Mouse (Mus musculus): ENCODE results near the gene Wdr25. TPM values are rescaled to one million over a fixed set of nuclear protein-coding genes. Genes with fewer than 3 reads are reported as not detected.
A peak's percentile ranks its signal among the peaks of the same experiment; 100 is the strongest.

The Wdr25 gene
- polyA plus RNA-seq, 1 experiment from 2014 or later, result 3.7 TPM

DNA sequence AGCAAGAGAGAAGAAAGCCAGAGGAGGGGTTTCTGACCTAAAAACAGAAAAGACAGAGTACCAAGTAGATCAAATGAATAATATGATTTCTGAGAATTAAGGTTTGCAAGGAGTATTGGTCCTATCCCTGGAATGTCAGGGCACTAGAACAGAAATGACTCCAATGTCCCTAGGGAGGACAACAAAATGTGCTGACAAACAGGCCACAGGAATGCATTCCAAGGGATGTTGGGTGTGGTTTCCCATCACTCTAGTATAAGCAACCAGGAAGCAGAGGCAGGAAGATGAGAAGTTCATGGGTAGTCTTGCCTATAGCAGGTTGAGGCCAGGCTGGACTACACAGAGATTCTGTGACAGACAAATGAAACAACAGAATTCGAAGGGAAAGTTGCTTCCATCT, 7.5 kb upstream of the Wdr25 start:
- no peak overlapping the region for H3K4me3 ChIP-seq (ENCODE audit: low read depth, low read length)
- H3K27ac ChIP-seq (ENCODE audit: low read depth, low read length), result no peak overlapping the region
- no peak overlapping the region for H3K9ac ChIP-seq (ENCODE audit: low read length)
- H3K4me1 ChIP-seq (ENCODE audit: control insufficient read depth, insufficient read depth, low read length), result no peaks in the 10 kb centered on the region
- peaks cover 86% of the 10 kb centered on the region for H3K36me3 ChIP-seq (ENCODE audit: control insufficient read depth, insufficient read depth, low read length)
- DNase-seq (ENCODE audit: low spot score) (no peak), ATAC-seq (no peak)
- no peaks in the 10 kb centered on the region for H3K27me3 ChIP-seq (replicated peaks; ENCODE audit: control insufficient read depth, insufficient read depth, low read length)
- H3K4me2 ChIP-seq (ENCODE audit: low read length), result no peak overlapping the region
- no peaks in the 10 kb centered on the region for H3K9me3 ChIP-seq (replicated peaks; ENCODE audit: control insufficient read depth, low read length)
- 82% methylated on average over 1 of the region's 1 CpGs for WGBS

- WGBS, result 96% methylated on average over 4 of the region's 4 CpGs
- Histone ChIP-seq H3K27ac (ENCODE audit: low read depth, low read length) (no peak overlapping the region), H3K27me3 (replicated peaks; ENCODE audit: control insufficient read depth, insufficient read depth, low read length) (no peaks in the 10 kb centered on the region), H3K4me2 (ENCODE audit: low read length) (no peak overlapping the region), H3K9me3 (replicated peaks; ENCODE audit: control insufficient read depth, low read length) (no peaks in the 10 kb centered on the region), H3K4me1 (ENCODE audit: control insufficient read depth, insufficient read depth, low read length) (no peaks in the 10 kb centered on the region), H3K4me3 (ENCODE audit: low read depth, low read length) (no peak overlapping the region), H3K36me3 (ENCODE audit: control insufficient read depth, insufficient read depth, low read length) (peaks cover 82% of the 10 kb centered on the region), H3K9ac (ENCODE audit: low read length) (no peak overlapping the region)
- DNase-seq (ENCODE audit: low spot score) (no peak), ATAC-seq (no peak)
Observed at GRCm38 (mm10) chr12:108887077-108887476, 6.4 kb upstream of the Wdr25 start.

- Histone ChIP-seq H3K9me3 (replicated peaks; ENCODE audit: control insufficient read depth, low read length) (no peaks in the 10 kb centered on the region), H3K4me3 (ENCODE audit: low read depth, low read length) (no peak overlapping the region), H3K4me1 (ENCODE audit: control insufficient read depth, insufficient read depth, low read length) (peaks cover 7% of the 10 kb centered on the region), H3K9ac (ENCODE audit: low read length) (no peak overlapping the region), H3K36me3 (ENCODE audit: control insufficient read depth, insufficient read depth, low read length) (peaks cover 67% of the 10 kb centered on the region), H3K27me3 (replicated peaks; ENCODE audit: control insufficient read depth, insufficient read depth, low read length) (no peaks in the 10 kb centered on the region), H3K4me2 (ENCODE audit: low read length) (no peak overlapping the region), H3K27ac (ENCODE audit: low read depth, low read length) (no peak overlapping the region)
- DNase-seq (ENCODE audit: low spot score) (no peak), ATAC-seq (no peak)
- 88% methylated on average over 4 of the region's 4 CpGs for WGBS
Observed at GRCm38 (mm10) chr12:108888632-108889031, 4.8 kb upstream of the Wdr25 start.

GRCm38 (mm10) chr12:108893715-108894431, 442 bp downstream of the Wdr25 start, which contains the start of gene Wars:
Gene Wars (minus strand): TSS chr12:108894174.
- H3K36me3 ChIP-seq (ENCODE audit: control insufficient read depth, insufficient read depth, low read length), result peaks cover 16% of the 10 kb centered on the region; the same call in 1 of the 2 replicates
- under 1% methylated on average over 58 of the region's 58 CpGs for WGBS
- peak; percentile 100 for ATAC-seq

DNA sequence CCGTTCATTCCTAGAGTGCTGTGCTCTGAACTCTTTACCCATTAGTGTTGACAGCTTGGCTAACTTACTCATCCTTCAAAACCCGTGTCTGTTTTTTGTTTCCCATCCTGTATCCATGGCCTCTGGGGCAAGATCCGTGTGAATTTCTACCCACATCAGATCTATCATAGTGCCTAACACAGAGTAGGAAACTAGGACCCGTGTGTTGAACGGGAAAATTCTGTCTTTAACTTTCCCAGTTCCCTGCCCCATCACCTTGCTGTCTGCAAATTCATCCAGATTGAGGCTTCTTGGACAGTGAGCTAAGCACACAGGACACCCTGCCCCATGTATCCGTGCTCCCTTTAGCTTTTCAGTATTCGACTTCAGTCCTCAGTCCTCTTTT, 993 bp downstream of the Wdr25 start:
- Histone ChIP-seq H3K27ac (ENCODE audit: low read depth, low read length) (no peak overlapping the region), H3K4me1 (ENCODE audit: control insufficient read depth, insufficient read depth, low read length) (peaks cover 11% of the 10 kb centered on the region)
- 4% methylated on average over 7 of the region's 7 CpGs for WGBS

More at GRCm38 (mm10) chr12:108893715-108894431, 442 bp downstream of the Wdr25 start, which contains the start of gene Wars:
- Histone ChIP-seq H3K4me2 (ENCODE audit: low read length) (peak within 1 kb of the TSS; percentile 93), H3K27me3 (replicated peaks; ENCODE audit: control insufficient read depth, insufficient read depth, low read length) (no peaks in the 10 kb centered on the region), H3K27ac (ENCODE audit: low read depth, low read length) (no peak within 1 kb of the TSS), H3K4me3 (ENCODE audit: low read depth, low read length) (peak within 1 kb of the TSS; percentile 66), H3K9me3 (replicated peaks; ENCODE audit: control insufficient read depth, low read length) (no peaks in the 10 kb centered on the region), H3K4me1 (ENCODE audit: control insufficient read depth, insufficient read depth, low read length) (peaks cover 11% of the 10 kb centered on the region), H3K9ac (ENCODE audit: low read length) (peak within 1 kb of the TSS; percentile 73)
- peak; percentile 97 for DNase-seq (ENCODE audit: low spot score)

DNA sequence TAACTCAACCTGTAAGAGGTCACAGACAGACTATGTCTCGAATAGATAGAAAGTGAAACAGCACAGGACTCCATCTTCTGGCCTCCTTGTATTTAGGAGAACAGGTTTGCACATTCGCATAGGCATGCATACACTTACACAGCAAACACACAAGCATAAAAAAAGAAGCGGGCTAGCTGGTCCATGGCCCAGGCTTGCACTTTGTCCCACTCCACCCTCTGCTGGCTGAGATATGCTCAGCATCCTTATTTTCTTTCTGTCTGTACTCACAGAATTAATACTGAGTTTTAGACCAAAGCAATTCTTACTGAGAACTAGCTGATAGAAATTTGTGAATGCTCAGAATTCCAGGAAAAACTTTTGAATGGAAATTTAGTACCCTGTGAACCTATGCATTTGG, 2.6 kb downstream of the Wdr25 start:
- no peak for DNase-seq (ENCODE audit: low spot score)
- Histone ChIP-seq H3K27ac (ENCODE audit: low read depth, low read length) (no peak overlapping the region), H3K27me3 (replicated peaks; ENCODE audit: control insufficient read depth, insufficient read depth, low read length) (no peaks in the 10 kb centered on the region), H3K9ac (ENCODE audit: low read length) (no peak overlapping the region), H3K4me3 (ENCODE audit: low read depth, low read length) (no peak overlapping the region), H3K4me1 (ENCODE audit: control insufficient read depth, insufficient read depth, low read length) (peaks cover 11% of the 10 kb centered on the region), H3K9me3 (replicated peaks; ENCODE audit: control insufficient read depth, low read length) (no peaks in the 10 kb centered on the region), H3K36me3 (ENCODE audit: control insufficient read depth, insufficient read depth, low read length) (0 out of 2 replicates have a peak, but pooled peaks cover 3% of the 10 kb centered on the region), H3K4me2 (ENCODE audit: low read length) (no peak overlapping the region)
- no peak for ATAC-seq
- 72% methylated on average over 3 of the region's 3 CpGs for WGBS

More for the DNA sequence above, 993 bp downstream of the Wdr25 start:
- no peaks in the 10 kb centered on the region for H3K27me3 ChIP-seq (replicated peaks; ENCODE audit: control insufficient read depth, insufficient read depth, low read length)
- peak overlapping the region; percentile 73 for H3K9ac ChIP-seq (ENCODE audit: low read length)
- ATAC-seq (no peak), DNase-seq (ENCODE audit: low spot score) (no peak)
- peaks cover 13% of the 10 kb centered on the region; the same call in 1 of the 2 replicates for H3K36me3 ChIP-seq (ENCODE audit: control insufficient read depth, insufficient read depth, low read length)
- no peaks in the 10 kb centered on the region for H3K9me3 ChIP-seq (replicated peaks; ENCODE audit: control insufficient read depth, low read length)
- peak overlapping the region; percentile 66 for H3K4me3 ChIP-seq (ENCODE audit: low read depth, low read length)
- peak overlapping the region; percentile 74 for H3K4me2 ChIP-seq (ENCODE audit: low read length)

DNA sequence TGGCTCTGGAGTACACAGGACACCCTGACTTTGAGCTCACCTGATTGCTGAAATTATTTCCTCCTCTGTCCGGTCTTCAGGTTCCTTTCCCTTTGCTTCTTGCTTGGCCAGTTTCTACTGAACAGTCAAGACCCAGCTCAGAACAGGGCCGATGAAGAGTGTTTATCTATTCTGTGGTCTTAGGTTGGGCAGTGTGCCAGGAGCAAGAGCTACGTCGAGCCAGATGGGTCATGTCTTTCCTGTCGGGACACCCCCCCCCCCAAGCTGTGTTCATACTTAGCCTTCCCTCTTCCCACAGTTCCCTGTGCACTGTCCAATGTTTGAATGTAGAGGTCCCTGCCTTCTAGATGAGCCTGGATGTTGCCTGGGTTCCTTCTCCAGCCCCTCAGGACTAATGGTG, 7.9 kb downstream of the Wdr25 start:
- H3K9me3 ChIP-seq (replicated peaks; ENCODE audit: control insufficient read depth, low read length), result no peaks in the 10 kb centered on the region
- no peaks in the 10 kb centered on the region for H3K36me3 ChIP-seq (ENCODE audit: control insufficient read depth, insufficient read depth, low read length)
- H3K9ac ChIP-seq (ENCODE audit: low read length), result no peak overlapping the region
- H3K4me1 ChIP-seq (ENCODE audit: control insufficient read depth, insufficient read depth, low read length), result peaks cover 9% of the 10 kb centered on the region
- no peak overlapping the region for H3K4me3 ChIP-seq (ENCODE audit: low read depth, low read length)
- DNase-seq (ENCODE audit: low spot score) (no peak), ATAC-seq (no peak)
- no peaks in the 10 kb centered on the region for H3K27me3 ChIP-seq (replicated peaks; ENCODE audit: control insufficient read depth, insufficient read depth, low read length)
- H3K4me2 ChIP-seq (ENCODE audit: low read length), result no peak overlapping the region
- H3K27ac ChIP-seq (ENCODE audit: low read depth, low read length), result no peak overlapping the region
- 70% methylated on average over 5 of the region's 5 CpGs for WGBS

GRCm38 (mm10) chr12:108902940-108903339, 9.5 kb downstream of the Wdr25 start:
- no peak overlapping the region for H3K27ac ChIP-seq (ENCODE audit: low read depth, low read length)
- H3K9me3 ChIP-seq (replicated peaks; ENCODE audit: control insufficient read depth, low read length), result no peaks in the 10 kb centered on the region
- H3K4me3 ChIP-seq (ENCODE audit: low read depth, low read length), result no peak overlapping the region
- H3K4me2 ChIP-seq (ENCODE audit: low read length), result no peak overlapping the region
- H3K27me3 ChIP-seq (replicated peaks; ENCODE audit: control insufficient read depth, insufficient read depth, low read length), result no peaks in the 10 kb centered on the region
- no peaks in the 10 kb centered on the region for H3K36me3 ChIP-seq (ENCODE audit: control insufficient read depth, insufficient read depth, low read length)
- peaks cover 13% of the 10 kb centered on the region for H3K4me1 ChIP-seq (ENCODE audit: control insufficient read depth, insufficient read depth, low read length)
- ATAC-seq, result no peak
- H3K9ac ChIP-seq (ENCODE audit: low read length), result no peak overlapping the region
- DNase-seq (ENCODE audit: low spot score), result peak; percentile 71
- 15% methylated on average over 8 of the region's 8 CpGs for WGBS

- peaks cover 13% of the 10 kb centered on the region for H3K4me1 ChIP-seq (ENCODE audit: control insufficient read depth, insufficient read depth, low read length)
- H3K4me3 ChIP-seq (ENCODE audit: low read depth, low read length), result no peak overlapping the region
- H3K9me3 ChIP-seq (replicated peaks; ENCODE audit: control insufficient read depth, low read length), result no peaks in the 10 kb centered on the region
- no peaks in the 10 kb centered on the region for H3K36me3 ChIP-seq (ENCODE audit: control insufficient read depth, insufficient read depth, low read length)
- 73% methylated on average over 8 of the region's 8 CpGs for WGBS
- DNase-seq (ENCODE audit: low spot score), result peak; percentile 92
- no peak overlapping the region for H3K4me2 ChIP-seq (ENCODE audit: low read length)
- H3K27me3 ChIP-seq (replicated peaks; ENCODE audit: control insufficient read depth, insufficient read depth, low read length), result no peaks in the 10 kb centered on the region
- no peak overlapping the region for H3K27ac ChIP-seq (ENCODE audit: low read depth, low read length)
- no peak overlapping the region for H3K9ac ChIP-seq (ENCODE audit: low read length)
- peak; percentile 42; the same call in 1 of the 2 replicates for ATAC-seq
Observed at GRCm38 (mm10) chr12:108903600-108904275, 10.3 kb downstream of the Wdr25 start.

Data from forebrain, embryonic 14.5 days (tissue).